Mouse (Mus musculus) MN1 (cell line): ENCODE results near the gene Mid1.
"Not testable (repeated sequence)": the region's sequence is repeated elsewhere in the genome, so short reads cannot be mapped to it uniquely, and the experiment has no call there.

ENCODE experiments used
- DNase-seq: peaks from one replicate; pipeline ENCODE4 v3.0.0-alpha.2; 2016; ENCODE audit warnings: low spot score

Mid1 gene

DNA sequence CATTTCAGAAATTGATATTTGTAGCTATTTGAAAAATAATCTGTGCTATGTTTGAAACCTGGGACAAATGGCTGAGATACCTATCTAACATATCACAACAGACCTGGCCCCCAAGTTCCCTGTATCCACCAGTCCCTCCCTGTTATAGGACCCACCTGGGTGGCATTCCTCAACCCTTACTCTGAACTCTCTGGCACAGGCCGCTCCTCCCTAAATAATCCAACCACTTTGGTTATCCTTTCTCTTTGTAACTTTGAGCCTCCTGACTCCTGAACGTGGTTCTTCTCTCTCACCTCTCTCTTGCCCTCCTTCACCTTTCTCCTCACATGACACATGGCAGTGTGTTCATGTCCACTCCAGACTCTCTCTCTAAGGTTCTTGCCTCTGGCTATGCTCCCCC lies 287.1 kb downstream of the Mid1 start:
- not testable (repeated sequence) for DNase-seq

DNA sequence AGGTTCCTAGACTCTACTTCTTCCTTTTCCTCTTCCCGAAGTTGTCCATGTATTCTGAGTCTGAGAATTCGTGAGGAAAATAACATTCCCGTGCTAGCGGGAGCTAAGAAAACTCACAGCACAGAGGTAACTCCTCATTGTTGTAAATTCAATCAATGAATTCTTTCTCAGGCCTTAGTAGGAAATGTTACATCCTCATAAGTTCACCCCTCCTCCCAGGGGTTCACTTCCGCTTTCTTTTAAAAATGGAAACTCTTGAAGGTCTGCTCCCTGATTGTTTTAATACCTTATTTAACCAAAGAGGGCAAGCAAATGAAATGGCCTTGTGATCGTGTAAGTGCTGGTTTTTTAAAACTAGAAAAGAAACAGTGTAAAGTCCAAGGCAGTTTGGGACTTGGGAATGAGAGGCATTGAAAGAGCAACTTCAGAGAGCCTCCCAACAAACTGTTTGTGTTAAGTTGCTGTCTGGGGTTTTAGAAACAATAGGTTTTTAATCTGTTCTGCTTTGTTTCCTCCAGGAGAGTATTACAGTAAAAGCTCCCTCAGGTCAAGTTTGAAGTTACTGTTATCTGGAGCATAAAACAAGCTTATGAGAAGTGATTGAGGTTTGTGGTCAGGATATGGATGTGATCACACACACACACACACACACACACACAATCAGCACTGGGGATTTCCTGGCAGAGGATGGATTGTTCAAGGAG lies 287.9 kb downstream of the Mid1 start:
- not testable (repeated sequence) for DNase-seq

DNA sequence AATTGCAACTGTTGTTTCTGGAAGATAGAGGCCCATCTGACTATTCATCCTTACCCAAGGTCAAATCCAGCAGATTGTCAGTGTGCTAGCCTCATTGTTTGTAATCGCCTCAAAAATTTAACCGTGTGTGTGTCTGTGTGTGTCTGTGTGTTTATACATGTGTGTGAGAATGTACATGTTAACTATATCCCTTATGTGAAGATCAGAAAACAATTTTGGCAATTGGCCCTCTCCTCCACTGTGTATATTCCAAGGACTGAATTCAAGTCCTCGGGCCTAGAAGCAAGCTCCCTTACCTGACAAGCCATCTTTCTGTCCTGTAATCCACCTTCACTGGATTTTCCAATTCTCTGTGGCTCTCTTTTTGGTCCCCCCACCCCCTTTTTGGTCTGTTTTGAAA lies 288.8 kb downstream of the Mid1 start:
- not testable (repeated sequence) for DNase-seq

DNA sequence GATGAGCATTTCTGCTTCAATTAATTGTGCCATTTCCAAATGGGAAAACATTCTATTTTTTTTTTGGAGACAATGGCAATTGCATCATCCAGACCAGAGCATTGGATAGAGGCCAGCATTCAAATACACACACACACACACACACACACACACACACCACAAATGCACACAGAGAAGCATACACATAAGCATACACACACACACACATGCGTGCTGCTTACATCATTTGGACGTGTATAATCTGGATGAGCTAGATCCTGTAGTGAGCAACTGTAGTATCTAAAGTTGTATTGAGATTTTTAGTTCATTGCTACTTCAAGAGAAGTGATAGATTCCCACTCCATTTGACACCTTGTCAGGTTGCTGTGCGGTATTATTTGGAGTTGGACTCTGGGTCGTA lies 289.5 kb downstream of the Mid1 start:
- DNase-seq: not testable (repeated sequence)

DNA sequence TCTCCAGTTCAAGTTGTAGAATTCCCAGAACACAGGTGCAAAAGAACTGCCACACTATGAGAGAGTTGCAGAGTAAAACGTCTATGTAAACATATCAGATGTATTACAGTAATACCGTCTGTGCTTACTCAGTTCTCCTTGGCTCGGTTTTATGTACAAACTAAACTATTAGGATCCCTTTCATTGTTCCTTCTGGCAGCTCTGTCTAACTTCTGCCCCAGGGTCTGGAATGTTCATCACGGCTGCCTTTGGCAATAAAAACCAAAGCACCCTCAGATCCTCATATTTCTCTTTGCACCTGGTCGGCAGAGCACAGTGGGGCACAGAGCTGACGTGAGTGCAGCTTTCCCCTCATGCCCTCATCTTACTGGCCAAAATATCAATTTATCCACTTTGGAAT lies 290.0 kb downstream of the Mid1 start:
- not testable (repeated sequence) for DNase-seq

DNA sequence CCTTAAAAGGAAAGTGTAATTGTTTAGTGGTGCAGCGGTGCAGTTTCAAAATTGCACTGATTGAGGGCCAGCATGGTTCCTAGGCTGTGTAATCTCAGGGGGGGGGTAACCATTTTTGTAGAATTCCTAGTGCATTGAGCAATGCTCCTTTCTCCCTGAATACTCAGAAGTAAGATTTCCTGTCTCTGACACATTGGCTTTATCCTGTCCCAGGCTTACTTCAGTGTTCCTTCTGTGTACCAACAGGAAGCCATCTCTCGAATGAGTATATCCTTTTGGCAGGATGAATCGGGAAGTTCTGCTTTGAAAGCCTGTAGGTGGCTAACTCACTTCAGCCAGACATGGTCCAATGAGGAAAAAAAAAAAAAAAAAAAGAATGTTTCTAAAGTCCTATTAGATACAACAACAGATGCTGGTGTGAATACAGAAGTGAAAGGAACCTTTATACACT lies 290.7 kb downstream of the Mid1 start:
- not testable (repeated sequence) for DNase-seq

DNA sequence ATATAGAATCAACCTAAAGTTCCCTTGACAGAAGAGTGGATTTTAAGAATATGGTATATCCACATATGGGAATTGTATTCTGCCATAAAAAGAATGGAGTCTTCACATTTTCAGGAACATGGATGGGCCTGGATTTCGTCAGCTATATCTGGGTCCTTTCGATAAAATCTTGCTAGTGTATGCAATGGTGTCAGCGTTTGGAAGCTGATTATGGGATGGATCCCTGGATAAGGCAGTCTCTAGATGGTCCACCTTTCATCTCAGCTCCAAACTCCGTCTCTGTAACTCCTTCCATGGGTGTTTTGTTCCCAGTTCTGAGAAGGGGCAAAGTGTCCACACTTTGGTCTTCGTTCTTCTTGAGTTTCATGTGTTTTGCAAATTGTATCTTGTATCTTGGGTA lies 291.3 kb downstream of the Mid1 start:
- DNase-seq: not testable (repeated sequence)

DNA sequence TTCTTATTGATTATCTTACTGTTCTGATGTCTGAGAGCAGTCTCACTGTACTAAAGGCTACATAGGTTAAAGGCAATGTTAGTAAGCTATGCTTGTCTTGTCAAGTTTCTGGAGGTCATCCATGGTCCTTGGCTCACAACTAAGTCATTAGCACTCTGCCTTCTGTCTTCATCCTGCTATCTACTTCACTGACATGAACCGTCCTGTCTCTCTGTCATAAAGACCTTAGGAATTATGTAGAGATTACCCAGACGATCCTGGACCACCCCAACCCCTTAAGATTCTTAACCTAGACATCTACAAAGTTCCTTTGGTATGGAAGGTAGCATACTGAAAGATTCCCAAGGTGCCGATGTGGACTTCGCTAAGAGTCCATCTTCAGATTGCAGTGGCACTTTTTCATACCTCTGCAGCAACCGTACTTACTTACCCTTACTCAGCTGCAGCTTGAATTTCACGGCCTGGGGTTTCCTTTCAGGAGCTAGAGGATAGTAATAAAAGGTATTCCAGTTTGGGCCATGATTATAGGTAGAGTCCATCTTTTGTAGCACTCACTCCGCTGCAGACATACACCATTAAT lies 292.9 kb downstream of the Mid1 start:
- DNase-seq: not testable (repeated sequence)

DNA sequence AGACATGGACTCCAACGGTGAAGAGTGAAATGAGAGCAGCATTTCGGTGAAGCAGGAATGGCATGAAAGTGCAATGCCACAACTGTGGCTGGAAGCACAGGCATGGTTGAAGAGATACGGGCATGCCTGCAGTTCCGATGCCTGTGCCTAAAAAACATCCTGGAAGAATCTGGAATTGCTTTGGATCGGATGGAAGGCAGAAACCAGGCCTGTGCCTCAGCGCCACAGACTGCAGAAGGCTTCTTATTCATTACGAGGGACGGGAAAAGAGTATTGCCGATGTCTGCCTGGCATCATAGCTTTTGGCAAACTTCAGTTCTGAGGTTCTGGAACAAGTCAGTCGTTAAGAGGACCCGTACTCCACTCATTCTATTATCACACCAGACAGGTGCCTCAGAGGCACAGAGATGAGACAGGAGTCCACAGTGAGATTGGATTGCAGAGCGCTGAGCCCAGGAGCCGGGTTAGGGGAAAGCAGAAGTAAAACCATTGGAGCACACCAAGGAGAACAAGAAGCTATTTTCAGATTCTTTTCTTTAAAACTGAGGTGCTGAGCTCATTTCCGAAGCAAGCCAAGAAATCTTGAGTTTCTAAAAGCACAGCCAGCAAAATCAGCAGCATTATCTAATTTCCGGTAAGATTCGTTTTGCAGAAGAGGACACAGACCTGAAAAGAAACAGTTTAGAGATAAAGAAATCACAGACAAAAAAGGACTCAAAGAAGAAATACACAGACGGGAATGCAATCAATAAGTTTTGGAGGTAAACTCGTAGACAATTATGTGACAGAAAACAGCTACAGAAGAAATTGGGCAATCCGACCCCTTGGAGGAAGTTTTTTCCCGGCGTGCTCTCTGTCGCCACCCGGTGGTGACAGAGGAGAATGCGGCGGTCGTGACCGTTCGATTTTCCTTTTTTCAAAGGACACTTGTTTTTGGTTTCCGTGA lies 293.7 kb downstream of the Mid1 start:
- peak; percentile 54 for DNase-seq

DNA sequence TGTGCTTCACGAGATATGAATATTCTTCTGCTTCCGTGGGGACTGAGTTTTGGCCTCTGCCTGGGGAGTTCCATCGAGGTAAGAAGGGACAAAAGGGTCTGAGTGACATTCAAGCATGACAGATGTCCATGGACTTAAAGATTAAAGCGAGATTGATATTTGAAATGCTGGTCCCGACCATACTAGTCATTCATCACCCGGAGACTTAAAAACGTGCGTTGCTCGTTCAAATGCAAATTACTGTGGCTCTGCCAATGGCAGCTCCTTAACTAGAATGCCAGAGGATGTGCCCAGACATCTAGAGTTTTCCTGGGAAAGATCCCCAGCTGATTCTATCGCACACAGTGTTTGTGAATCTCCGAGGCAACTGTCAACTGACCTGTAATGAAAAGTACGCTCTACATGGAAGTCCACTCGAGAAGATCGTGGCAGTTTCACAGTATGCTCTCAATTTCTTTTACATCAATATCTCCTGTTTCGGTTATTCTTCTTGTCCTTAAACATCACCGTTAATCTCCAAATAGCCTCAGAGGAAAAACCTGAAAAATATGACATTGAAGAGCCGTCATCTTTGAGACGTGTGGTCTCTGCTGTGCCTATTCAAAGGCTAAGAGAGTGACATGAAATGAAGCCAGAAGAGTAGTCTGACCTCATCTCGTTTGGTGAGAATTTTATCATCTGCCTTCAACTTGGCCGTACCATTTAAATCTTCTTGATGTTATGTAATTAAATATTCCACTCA lies 294.6 kb downstream of the Mid1 start:
- peak; percentile 30 for DNase-seq

DNA sequence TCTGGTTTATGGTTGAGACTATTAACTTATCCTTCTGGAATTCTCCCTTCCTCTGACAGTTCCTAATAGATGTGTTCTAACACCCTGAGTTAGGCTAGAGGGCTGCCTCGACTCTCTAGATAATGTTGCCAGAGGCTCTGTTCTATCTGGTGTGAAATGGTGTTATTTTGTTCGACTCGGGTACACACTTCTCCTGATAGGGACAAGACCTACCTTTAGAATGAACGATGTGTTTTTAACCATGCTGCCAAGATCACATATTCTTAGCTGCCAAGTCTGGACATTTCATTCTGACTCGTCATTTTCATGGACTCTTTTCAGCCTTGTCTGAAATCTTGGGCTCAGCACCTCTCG lies 295.2 kb downstream of the Mid1 start:
- not testable (repeated sequence) for DNase-seq

DNA sequence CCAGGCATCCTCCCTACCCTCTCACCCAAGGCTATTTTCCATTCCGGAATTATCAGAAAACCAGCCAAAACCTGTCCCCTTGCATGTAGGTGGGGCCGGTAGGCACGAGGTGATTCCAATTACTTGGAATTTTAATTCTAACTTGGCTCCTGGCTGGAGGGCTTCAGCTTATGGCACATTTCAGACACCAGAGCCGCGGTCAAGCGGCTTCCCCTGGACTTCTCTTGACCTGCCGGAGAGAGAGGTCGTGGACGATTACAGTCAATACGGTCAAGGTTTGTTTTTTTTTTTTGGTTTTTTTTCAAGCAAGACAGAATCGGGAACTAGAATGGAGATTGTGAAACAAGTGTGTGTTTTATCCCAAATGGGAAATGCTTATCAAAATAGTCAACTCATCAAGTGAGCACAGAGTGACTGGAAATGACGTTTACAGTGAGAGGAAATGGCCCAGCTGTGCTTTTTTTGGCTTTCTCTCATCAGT lies 295.9 kb downstream of the Mid1 start:
- no peak for DNase-seq

DNA sequence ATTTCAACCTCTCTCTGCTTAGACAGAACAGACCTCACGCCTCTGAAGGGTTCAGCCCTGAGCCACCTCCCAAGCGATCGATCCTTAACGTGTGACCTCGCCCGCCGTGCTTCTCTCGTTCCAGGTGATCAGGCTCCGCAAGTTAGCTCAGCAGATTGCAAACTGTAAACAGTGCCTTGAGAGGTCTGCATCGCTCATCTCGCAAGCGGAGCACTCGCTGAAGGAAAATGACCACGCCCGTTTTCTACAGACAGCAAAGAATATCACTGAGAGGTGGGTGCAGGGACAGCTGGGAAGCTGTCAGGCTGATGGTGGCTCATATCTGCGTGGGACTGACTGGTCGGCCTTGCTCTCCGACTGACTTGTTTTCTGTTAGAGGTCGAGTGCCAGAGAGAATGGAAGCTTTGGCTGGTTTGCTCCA lies 296.8 kb downstream of the Mid1 start:
- DNase-seq: not testable (repeated sequence)

DNA sequence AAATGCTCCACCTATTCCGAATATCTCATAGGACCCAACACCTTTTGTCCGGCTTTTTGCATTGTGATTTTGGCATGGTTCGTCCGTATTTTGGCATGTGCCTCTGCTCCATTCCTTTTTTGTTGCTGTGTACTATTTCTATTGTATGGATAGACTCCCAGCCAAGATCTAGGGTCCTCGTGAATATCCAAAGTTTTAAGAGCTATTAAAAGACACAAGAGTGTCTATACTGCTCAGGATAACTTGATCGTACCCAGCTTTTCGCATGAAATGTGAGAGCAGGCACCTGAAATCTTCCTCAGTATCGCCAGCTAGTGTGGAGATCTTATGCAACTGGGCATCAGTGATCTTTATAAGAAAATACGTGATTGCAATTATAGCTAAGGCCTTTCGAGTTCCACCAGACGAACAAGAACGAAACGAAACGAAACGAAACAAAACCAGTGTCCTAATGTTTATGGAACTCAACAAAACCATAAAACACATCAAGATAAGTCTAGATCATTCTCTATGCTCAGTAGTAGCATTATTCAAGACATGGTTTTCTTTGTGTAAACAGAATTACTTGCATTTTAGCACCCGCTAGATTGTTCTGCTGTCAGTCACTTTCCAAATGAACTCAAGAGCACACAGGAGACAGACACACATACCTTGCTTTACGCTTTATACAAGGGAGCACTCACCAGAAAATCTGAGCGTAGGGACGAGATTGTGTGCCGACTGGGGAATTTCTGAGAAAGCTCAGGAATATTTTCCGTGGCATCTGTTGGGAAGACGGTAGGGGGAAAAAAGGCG lies 297.8 kb downstream of the Mid1 start:
- DNase-seq: not testable (repeated sequence)

DNA sequence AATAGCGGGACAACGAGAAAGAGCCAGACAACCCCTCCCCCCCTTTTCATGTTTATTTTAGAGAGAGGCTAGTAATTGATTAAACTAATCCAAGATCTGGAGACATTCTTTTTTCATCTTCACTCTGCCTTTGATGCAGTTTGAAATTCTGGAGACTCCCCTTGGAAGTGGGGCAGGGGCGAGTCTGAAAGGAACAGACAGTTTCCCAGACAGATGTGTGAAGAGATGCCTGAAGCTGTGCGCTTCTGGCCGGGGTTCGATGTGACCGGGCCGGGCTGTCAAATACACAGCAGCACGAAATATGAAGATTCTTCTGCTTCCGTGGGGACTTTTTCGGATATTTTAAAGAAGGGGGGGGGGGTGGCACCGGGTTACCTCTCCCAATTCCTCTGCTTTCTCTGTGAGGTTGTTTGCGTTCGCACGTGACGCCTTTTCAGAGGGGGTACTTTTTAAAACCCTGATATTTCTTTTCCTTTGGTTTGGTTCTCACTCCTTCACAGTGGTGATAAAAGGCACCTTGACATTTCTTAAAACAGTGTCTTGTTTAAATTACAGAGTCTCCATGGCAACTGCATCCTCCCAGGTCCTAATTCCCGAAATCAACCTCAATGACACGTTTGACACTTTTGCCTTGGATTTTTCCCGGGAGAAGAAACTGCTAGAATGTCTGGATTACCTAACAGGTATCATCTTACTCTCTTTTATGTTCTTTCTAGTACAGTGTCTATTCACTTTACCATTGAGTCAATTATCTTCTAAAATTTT lies 298.6 kb downstream of the Mid1 start:
- DNase-seq: not testable (repeated sequence)

DNA sequence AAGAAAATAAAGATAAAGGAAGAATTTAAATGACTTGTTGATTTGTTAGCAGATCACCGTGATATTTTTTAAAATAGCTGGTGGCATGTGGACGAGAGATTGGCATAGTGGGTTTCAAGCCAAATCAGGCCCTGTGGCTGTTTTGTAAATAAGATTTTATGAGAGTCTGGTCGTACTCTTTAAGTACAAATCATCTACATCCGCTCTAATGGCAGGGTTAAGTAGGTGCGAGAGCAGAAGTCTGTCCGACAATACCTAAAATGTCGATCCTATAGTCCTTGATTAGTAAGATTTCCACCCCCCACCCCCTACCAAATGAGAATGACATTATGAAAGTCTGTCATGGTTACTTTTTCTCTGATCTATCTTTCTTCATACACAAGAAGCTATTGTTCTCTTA lies 299.3 kb downstream of the Mid1 start:
- DNase-seq: not testable (repeated sequence)

DNA sequence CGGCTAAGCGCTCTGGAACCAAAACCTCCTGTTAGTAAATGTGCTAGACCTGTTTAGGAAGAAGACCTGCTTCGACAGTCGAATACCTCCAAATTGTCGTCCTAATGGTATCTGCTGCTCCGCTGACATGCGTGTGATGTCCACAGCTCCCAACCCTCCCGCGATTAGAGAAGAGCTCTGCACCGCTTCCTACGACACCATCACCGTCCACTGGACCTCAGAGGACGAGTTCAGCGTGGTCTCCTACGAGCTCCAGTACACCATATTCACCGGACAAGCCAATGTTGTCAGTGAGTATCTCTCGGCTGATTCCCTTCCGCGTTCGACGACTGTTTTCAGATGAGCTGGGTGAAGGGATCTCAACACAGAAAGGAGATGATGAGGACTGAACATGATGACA lies 299.9 kb downstream of the Mid1 start:
- DNase-seq: not testable (repeated sequence)

DNA sequence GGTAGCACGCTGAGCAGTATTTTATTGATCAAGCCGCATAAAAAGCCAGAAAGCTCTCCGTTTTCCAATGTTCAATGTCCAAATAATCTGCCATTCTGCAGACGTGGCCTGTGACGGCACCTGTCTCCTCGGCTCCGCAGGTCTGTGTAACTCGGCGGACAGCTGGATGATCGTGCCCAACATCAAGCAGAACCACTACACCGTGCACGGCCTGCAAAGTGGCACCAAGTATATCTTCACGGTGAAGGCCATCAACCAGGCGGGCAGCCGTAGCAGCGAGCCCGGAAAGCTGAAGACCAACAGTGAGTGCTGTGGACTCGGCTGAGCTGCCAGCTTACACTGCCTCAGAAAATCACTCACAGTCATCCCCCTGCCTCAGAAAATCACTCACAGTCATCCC lies 300.8 kb downstream of the Mid1 start:
- DNase-seq: not testable (repeated sequence)

DNA sequence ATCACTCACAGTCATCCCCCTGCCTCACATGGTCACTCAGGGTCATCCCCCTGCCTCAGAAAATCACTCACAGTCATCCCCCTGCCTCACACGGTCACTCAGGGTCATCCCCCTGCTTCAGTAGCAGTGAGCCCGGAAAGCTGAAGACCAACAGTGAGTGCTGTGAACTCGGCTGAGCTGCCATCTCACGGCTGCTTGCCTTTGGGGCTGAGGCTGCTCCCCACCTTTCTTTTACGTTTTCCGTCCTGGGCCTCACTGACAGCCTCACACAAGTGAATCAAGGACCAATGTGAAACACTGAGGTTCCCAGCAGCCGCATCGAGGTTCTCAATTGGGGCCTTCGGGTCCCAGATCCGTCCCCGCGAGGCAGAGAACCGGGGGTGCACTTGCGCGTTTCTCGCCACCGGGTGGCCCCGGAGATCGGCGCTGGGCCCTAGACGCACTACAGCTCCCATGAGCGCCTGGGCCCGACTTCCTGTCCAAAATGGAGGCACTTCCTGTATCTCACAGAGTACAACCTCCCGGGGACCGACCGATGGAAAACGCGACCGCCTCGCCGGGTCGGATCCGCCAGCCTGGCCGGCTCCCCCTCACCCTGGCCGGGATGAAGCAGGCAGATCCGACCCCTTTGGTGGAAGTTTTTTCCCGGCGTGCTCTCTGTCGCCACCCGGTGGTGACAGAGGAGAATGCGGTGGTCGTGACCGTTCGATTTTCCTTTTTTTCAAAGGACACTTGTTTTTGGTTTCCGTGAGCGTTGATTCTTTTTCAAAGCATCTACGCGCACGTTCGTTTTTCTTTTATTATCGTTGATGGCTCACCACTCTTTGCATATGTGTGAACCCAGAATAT lies 301.7 kb downstream of the Mid1 start:
- peak; percentile 68 for DNase-seq
